Mouse (Mus musculus): ENCODE data around the gene Gpcpd1.

Gpcpd1 gene

DNA sequence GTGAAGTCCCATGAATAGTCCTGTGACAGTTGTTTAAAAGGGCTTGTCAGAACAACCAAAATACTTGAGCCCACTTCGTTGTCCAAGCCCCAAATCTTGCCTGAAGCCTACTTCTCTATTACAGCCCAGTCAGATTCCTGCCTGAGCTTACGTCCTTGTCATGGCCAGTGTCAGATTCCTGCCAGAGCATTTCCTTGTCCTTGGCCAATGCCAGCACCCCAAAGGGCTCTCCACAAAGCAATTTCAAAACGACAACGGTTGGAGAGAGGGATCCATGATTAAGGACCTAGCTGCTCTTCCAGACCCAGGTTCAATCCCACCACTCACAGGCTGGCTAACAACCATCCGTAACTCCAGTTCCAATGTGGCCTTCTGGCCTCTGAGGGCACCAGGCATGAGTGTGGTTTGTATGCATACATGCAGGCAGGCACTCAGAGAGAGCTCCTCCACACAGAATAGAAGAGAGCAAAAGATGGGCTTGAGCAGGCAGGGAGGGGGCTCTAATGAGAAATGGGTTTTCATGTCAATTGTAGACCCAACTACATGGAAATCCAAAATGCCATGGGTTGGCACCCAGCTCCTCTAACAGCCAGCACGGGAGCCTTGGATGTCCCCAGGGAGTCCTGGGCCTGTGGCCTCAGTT lies 70.2 kb downstream of the Gpcpd1 start:
- no peak for DNase-seq (ENCODE audit: low spot score in 2 of 2)

DNA sequence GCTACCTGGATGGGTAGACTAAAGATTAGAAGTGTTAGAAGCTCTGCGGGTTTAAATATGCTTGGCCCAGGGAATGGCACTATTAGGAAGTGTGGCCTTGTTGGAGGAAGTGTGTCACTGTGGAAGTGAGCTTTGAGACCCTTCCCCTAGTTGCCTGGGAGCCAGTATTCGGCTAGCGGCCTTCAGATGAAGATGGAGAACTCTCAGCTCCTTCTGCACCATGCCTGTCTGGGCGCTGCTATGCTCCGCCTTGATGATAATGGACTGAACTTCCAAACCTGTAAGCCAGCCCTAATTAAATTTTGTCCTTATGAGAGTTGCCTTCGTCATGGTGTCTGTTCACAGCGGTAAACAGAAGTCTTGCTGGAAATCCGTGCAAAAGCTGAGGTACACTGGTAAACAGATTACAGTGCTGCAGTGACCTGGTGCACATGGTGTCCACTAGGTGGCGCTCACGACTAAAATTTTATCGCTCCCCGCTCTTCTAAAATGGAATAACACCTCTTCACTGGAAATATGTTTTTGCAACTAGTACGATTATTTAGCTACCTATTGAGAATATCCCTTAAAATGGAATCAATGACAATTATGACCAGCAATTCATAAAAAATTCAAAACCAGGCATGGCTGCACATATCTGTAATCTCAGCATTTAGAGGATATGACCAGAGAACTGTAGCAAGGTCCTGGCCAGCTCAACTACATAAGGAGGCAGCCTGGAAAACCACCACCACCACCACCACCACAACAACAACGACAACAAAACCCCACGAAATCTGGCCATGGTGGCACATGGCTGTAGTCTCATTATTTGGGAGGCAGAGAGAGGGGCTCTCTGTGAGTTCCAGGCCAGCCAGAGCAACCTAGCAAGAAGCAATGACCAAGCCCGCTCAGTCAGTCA lies 71.1 kb downstream of the Gpcpd1 start:
- peak; percentile 60 to 71 for DNase-seq (ENCODE audit: low spot score in 2 of 2)

DNA sequence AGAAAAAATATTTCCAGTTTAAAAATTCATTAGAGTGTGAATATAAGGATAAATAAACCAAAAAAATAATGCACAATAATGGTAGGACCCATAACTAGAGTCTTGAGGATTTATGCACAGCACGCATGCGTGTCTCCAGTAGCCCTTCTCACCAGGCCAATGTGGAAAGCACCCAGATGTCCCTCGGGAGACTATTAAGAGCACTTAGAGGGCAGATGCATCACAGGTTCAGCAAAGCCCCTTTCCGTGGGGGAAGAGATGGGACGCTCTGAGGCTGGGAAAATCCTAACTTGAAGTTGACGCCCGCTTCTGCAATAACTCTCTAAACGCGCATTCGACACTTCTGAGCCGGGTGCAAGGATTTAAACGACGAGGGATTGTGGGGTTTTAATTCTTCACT lies 71.9 kb downstream of the Gpcpd1 start:
- no peak for DNase-seq (ENCODE audit: low spot score in 2 of 2)

DNA sequence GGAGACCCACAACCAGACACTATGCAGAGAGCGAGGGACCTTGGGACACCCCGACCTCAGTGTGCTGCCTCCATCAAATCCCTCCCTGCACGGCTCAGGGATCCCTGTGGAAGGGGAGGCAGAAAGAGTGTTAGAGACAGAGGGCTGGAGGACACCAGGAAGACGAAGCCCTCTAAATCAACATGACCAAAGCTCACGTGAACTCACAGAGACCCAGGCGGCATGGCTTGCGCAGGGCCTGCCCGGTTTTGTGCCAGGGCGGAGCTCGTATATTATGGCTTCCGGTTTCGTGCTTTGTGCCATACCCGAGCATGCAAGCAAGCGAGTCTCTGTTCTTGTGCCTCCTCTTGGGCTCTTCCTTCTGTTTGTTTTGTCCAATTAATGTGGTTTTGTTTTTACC lies 72.5 kb downstream of the Gpcpd1 start:
- no peak for DNase-seq (ENCODE audit: low spot score in 2 of 2)

DNA sequence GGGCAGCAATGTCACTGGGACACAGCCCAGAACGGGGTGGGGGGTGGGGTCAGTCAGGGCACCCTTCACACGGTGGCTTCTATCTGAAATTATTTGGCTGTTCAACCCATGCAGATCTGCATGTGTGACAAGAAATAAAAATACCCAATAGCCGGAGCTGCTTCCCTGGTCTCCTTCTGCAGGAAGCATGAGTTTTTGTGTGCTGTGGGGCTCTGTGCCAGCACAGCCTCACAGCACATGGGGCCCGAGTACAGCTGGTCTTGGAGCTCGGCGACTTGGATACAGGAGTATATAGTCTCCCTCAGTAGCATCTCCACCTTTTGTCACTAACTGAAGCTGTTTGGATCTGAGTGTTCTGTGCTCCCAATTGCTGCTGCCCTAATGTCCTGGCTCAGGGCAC lies 73.2 kb downstream of the Gpcpd1 start:
- no peak for DNase-seq (ENCODE audit: low spot score in 2 of 2)

DNA sequence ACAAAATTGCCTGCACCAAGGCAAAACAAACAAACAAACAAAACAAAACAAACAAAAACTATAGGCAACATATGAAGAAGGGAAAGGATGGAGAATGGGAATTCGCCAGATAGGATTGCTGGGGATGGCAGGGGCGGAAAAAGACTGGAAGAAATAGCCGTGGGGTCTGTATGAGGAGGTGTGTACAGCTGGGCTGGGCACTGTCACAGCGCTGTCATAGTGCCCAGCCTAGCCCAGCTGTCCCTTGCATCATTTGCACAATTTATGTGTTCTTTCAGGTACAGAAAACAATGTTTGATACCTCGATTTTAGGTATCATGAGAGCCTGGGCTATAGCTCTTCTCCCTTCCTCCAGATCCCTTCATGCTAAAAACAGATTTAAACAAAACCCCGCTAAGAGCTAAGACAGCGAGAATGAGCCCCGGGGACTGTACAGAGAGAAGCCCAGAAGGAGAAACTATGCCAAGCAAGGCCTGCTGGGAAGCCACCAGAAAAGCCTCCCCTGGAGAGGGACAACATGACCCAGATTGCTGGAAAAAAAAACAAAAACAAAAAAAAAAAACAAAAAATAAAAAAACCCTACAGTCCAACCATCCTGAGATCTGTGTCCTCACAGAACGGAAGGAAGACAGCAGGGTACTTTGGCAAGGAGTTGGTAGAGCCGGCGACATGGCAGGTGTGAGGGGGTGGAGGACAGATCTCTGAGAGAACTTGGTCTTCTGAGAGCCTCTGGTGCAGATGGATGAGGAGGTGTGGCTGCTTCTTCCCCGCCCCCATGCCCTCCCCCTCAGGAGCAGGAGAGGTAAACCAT lies 74.0 kb downstream of the Gpcpd1 start:
- no peak for DNase-seq (ENCODE audit: low spot score in 2 of 2)

DNA sequence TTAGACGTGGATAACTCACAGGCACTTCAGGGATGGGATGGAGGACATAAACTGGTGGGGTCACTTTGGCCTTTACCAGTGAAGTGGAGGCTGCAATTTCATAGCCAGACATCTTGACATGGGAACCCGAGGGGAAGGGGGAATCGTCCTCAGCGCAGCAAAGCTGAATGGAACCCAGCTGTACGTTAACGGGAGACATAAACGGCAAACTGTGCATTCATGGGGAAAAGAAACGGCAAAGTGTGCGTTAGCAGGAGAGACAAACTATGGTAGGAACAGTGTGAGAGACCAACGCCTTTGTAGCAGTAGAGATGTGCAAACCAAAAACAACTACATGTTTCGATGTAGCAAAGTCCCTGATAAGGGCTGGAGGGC lies 74.6 kb downstream of the Gpcpd1 start:
- DNase-seq (ENCODE audit: low spot score in 2 of 2), result no peak

DNA sequence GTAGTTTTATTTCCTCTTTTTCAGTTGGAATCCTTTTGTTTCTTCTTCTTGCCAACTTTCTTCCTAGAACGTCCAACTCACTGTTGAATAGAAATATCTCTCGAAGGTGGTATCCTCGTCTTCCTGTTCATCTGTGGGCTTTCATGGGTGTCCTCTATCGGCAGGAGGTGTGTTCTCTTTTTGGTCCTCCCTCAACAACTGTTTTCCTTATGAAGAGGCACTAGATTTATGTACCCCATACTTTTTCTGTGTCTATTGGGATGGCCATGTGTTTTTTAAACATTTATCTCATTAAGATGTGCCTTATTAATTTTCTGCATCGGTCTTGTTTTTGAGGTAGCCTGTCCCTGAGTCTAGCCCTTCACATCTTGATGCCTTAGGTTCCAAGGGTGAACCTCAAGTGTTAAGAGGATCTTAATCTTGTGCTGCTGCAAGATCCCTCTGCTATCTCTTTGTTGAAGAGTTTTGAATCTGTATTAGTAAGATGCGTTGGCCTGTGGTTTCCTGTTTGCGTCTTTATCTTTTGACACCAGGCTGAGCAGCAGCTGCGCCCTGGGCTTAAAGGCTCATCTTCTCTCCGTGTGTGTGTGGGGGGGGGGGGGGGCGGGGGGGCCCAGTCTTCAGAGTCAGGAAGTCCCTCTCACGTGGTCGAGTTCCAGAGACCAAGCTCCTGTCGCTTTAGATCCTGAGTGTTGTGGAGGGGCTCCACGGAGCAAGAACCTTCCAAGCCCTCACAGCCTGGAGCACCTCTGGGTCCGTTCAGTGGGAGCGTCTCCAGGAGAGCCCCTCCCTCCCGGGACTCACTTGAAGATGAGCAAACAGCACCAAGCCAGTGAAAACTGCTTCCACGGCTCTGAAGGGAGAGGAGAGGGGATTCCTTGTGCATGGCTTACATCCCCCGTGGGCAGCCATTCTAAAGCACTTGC lies 75.2 kb downstream of the Gpcpd1 start:
- DNase-seq (ENCODE audit: low spot score in 2 of 2), result peak; percentile 61 to 70

DNA sequence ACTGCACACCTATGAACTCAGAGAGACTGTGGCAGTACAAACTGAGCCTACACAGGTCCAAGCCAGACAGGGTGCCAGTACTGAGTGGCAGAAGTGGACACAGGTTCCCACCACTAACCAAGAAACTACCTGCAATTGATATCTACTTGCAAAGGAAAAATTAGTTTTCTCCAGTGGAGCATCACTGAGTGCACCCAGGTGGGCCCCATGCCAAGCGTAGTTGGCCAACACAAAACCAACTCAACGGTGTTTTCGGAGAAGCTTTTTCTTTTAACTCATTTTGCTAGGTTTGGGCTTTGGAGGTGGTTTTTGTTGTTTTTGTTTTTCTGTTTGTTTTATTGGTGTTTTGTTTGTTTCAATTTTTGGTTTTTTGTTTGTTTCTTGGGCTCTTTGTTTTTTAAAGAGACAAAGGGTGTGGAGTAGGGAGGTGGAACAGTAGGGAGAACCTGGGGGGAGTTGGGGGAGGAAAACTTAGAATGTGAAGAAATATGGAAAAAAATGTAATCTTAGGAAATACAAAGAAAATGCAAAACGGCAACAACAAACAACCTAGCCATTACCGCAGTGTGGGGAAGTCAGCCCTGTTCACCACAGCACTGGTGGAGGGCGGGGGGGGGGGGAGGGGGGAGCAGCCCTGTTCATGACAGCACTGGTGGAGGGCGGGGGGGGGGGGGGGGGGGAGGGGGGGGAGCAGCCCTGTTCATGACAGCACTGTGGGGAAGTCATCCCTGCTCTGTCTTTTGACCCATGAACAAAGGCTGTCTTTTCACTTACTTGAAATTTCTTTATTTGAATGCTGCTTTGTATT lies 76.3 kb downstream of the Gpcpd1 start:
- no peak for DNase-seq (ENCODE audit: low spot score in 2 of 2)

DNA sequence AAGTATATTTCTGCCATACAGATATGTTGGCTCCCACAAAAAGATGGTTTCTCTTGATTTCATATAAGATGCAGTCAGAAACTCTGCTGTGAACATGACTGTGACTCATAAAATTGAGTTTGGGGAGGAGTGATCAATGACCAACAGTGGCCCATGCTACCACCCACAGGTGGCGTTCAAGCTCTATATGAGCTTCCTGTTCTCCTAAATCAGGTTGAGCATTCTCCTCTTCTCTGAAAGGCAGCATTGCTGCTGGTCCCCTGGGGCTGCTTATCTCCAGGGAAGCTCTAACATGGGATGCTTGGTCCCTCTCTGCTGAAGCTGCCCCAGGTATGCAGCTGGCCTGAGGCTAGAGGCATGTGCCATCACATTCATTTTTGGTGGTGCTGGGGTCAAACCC lies 77.8 kb downstream of the Gpcpd1 start:
- peak; percentile 29 to 52 for DNase-seq (ENCODE audit: low spot score in 2 of 2)

DNA sequence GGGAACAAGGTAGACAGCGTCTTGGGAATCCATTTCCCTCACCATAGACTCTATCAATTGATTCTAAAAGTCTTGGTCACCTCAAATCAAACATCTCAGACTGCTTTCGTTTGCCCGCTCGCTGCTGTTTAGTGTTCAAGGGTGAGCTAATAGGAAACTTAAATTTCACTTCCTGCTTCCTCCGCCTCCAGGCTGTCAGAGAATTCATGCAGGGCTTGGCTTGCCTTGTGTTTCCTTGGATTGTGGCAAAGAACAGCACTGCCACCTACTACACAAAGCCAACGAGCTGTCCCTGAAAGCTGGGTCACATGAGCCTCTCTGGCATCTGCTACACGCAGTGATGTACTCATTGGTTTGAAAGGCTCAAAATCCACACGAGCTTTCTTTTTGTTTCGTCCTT lies 78.3 kb downstream of the Gpcpd1 start:
- no peak for DNase-seq (ENCODE audit: low spot score in 2 of 2)

DNA sequence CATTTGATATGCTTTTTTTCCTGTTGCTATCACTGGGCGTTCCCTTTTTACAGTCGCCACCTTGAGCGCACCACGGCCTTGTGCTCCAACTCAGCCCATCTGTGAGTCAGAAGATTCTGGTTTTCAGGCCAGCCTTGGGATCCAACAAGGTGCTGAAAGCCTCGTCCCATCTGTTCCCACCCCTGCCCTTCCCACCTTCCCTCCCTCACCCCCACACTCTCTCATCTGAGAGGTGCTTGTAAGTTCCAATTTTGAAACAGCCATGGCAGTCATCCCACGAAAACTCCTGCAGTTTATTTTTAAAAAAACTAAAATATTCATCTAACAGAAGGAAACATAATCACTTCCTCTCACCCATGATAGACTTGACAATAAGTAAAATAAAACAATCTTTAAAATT lies 80.0 kb downstream of the Gpcpd1 start:
- no peak for DNase-seq (ENCODE audit: low spot score in 2 of 2)

DNA sequence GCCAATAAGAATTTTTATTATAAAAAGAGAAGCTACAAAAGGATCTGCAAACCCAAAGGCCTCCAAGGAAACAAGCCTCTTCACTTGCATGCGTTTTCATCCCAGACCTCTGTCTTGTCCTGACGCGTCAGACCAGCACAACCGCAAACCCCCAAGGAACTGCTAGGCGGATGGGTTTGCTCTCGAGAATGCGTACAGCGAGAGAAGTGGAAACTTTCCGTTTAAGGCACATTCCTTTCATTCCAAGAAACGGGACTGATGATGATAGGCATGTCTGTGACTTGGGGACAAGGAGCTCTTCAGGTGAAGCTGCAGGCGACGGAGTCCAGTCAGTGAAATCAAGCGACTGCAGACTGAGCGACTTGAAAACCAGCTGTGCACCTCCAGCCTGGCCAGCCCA lies 80.4 kb downstream of the Gpcpd1 start:
- no peak for DNase-seq (ENCODE audit: low spot score in 2 of 2)

DNA sequence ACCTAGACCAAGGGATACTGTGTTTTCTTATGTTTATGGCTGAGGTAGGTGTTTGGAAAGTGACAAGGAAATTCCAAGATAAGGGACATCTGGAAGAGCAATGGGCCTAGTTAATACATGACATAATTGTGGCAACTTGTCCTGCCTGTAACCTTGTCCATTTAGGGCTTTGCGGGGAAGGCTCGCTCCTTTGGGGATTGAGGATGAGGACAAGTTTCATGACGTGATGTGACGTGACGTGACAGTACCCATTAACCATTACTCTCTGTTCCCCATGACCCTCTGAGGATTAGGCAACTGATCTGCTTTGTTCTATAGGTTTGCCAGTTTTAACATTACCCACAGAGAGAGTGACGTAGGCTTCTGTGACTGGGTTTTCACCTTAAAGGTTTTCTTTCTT lies 81.7 kb downstream of the Gpcpd1 start:
- DNase-seq (ENCODE audit: low spot score in 2 of 2), result no peak

DNA sequence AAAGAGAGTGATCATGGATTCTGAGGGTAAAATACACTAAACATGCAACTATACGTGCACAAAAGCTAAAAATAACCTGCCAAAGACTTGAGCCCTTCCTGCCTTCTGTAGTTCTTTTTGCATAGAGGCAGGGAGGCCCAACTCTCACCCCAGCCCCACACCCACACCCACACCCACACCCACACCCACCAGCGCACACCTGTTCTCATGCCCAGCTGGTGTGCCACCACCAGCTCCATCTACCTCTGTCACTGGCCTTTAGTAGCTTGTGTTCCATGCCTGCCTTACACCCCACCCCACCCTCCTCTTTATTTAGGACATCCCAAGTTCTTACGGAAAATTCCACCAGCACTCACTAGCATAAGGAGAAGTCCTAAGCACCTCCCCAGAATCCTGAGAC lies 89.2 kb downstream of the Gpcpd1 start:
- no peak for DNase-seq (ENCODE audit: low spot score in 2 of 2)

DNA sequence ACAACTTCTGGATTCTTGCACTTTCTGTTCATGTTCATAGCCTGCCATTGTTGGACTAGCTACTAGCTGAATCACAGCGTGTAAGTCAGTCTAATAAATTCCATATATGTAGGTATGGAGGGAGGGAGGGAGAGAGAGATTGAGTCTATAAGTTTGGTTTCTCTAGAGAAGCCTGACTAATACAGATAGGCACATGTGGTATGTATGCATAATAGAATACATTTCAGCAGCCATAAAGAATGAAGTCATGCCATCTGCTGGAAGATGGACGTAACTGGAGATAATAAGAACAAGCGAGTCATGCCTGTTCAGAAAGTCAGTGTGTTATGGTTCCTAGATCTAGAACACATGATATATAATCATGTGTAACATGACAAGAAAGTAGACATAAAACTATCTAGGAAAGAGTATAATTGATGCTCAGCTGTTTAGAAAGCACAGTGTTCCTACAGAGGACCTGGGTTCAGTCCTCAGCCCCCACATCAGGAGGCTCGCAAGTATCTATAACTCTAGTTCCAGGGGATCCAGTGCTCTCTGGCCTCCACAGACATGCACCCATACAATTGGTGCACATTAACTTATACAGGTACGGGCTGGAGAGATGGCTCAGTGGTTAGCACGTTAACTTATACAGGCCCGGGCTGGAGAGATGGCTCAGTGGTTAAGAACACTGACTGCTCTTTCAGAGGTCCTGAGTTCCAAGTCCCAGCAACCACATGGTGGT lies 90.0 kb downstream of the Gpcpd1 start:
- no peak for DNase-seq (ENCODE audit: low spot score in 2 of 2)

DNA sequence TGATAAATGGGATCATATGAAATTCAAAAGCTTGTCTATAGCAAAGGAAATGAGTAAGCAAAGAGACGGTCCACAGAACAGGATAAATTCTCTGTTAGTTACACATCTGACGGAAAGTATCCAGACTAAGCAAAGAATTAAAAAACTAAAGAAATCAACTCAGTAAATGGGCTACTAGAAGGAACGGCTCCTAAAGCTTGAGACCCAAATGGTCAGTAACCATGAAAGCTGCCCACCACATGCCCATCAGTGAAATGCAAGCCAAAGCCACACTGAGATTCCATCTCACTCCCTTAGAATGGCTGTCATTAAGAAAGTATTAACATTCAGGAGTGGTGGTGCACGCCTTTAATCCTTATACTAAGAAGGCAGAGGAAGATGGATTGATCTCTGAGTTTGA lies 94.3 kb downstream of the Gpcpd1 start:
- no peak for DNase-seq (ENCODE audit: low spot score in 2 of 2)

DNA sequence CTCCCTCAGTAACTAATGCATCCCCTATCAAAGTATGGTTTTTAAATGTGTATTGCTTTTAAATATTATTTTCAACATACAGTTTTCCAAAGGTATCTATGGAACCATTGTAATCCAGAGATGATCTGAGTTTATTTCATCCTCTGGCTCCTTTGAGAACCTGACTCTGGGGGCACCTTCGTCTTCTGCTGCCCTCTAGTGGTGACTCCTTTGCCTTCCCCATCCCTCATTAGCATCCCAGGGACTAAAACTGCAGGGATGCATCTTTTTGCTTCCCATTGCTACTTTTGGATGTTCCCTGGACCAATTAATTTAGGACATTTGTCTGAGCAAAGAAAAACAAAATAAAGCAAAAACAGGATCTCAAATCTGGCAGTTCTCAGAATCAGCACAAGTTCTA lies 102.1 kb downstream of the Gpcpd1 start:
- peak in 1 of 2 experiments; percentile 23 for DNase-seq (ENCODE audit: low spot score in 2 of 2)

DNA sequence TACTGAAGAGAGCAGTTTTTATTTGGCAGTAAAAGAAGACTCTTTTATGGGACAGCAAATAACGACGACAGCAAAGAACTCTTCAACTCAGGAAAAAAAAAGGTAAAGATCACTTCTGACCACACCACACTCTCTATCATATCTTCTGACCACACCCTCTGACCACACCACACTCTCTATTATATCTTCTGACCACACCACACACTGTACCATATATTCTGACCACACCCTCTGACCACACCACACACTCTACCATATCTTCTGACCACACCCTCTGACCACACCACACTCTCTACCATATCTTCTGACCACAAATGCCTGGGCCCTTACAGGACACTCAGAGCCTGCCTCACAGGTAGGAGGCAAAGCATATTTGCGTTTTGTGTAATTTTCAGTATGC lies 106.0 kb downstream of the Gpcpd1 start:
- peak in 1 of 2 experiments; percentile 3 for DNase-seq (ENCODE audit: low spot score in 2 of 2)
